Mouse (Mus musculus) CH12.LX (cell line): ENCODE data around the gene Dact3. TPM values are rescaled to one million over a fixed set of nuclear protein-coding genes. Genes with fewer than 3 reads are reported as not detected.

Experiments
- DNase-seq: peaks from one replicate; pipeline ENCODE4 v3.0.0-alpha.2; 2013; ENCODE audit errors: extremely low read depth
- H3K27ac ChIP-seq: 2 replicates; pipeline ENCODE4 v1.5.1; 2012; ENCODE audit warnings: low read depth, mild to moderate bottlenecking, control low read depth, moderate library complexity; ENCODE audit not compliant: insufficient read depth
- H3K27me3 ChIP-seq: replicated peaks from 2 replicates; pipeline ENCODE3; 2012; ENCODE audit warnings: inconsistent platforms
- H3K36me3 ChIP-seq, 2 experiments: replicated peaks in 1 of 2; 2 replicates each; pipeline versions ENCODE3 to v1.6.1; 2012; ENCODE audit warnings: inconsistent platforms in 1 of 2, low read length in 1 of 2, mild to moderate bottlenecking in 1 of 2, mixed read lengths in 1 of 2, moderate library complexity in 1 of 2; ENCODE audit not compliant: control insufficient read depth in 1 of 2, insufficient read depth in 1 of 2
- H3K4me1 ChIP-seq, 2 experiments: 2 replicates each; pipeline ENCODE4 v1.6.1; 2012; ENCODE audit warnings: inconsistent platforms in 1 of 2, moderate library complexity in 1 of 2; ENCODE audit not compliant: insufficient read depth in 2 of 2, control insufficient read depth in 1 of 2
- H3K4me2 ChIP-seq: 2 replicates; pipeline ENCODE4 v1.6.1; 2012; ENCODE audit warnings: low read depth, mild to moderate bottlenecking, control low read depth; ENCODE audit not compliant: poor library complexity, insufficient read depth, severe bottlenecking
- H3K4me3 ChIP-seq, 3 experiments: fragments of 150-350 bp in 1 of 3; sonication (generic) in 1 of 3; replicated peaks in 1 of 3; 2 replicates each; pipeline versions ENCODE3 to v1.5.1; 2011 to 2012; ENCODE audit warnings: low read depth in 2 of 3, low read length in 2 of 3, mild to moderate bottlenecking in 2 of 3, moderate library complexity in 2 of 3, control low read depth in 1 of 3, improper control_type of control experiment in 1 of 3, inconsistent platforms in 1 of 3, mixed read lengths in 1 of 3; ENCODE audit not compliant: poor library complexity in 1 of 3
- H3K79me2 ChIP-seq: replicated peaks from 2 replicates; pipeline ENCODE4 v1.6.1; 2012; ENCODE audit warnings: mild to moderate bottlenecking, moderate library complexity; ENCODE audit not compliant: control insufficient read depth, poor library complexity, insufficient read depth, severe bottlenecking; ENCODE audit errors: extremely low read depth
- H3K9ac ChIP-seq: 2 replicates; pipeline ENCODE4 v1.6.1; 2012; ENCODE audit warnings: low read depth, mild to moderate bottlenecking, control low read depth, moderate library complexity; ENCODE audit not compliant: insufficient read depth
- H3K9me3 ChIP-seq: replicated peaks from 2 replicates; pipeline ENCODE3; 2012; ENCODE audit warnings: low read length, inconsistent platforms, mixed read lengths
- CTCF ChIP-seq, 2 experiments: IDR thresholded peaks in 1 of 2; conservative IDR thresholded peaks in 1 of 2; 2 replicates each; pipeline ENCODE4 v1.5.1; 2011 to 2012; ENCODE audit warnings: low read depth in 2 of 2, low read length in 2 of 2, improper control_type of control experiment in 1 of 2, inconsistent platforms in 1 of 2, mild to moderate bottlenecking in 1 of 2, moderate library complexity in 1 of 2
- E2F4 ChIP-seq: IDR thresholded peaks from 2 replicates; pipeline ENCODE4 v1.6.1; 2011; ENCODE audit warnings: low read depth, low read length, improper control_type of control experiment; ENCODE audit not compliant: insufficient replicate concordance
- EP300 ChIP-seq: IDR thresholded peaks from 2 replicates; pipeline ENCODE4 v1.6.1; 2011; ENCODE audit warnings: low read length, improper control_type of control experiment
- ETS1 ChIP-seq: conservative IDR thresholded peaks from 2 replicates; pipeline ENCODE4 v1.6.1; 2012; ENCODE audit warnings: low read depth, mild to moderate bottlenecking, inconsistent platforms, low read length, improper control_type of control experiment, moderate library complexity
- GABPA ChIP-seq: IDR thresholded peaks from 2 replicates; pipeline ENCODE4 v1.6.1; 2012; ENCODE audit warnings: low read depth, low read length, improper control_type of control experiment, inconsistent platforms; ENCODE audit not compliant: insufficient replicate concordance
- IRF4 ChIP-seq: IDR thresholded peaks from 2 replicates; pipeline ENCODE4 v1.6.1; 2014; ENCODE audit warnings: low read depth, mild to moderate bottlenecking, inconsistent platforms, low read length, improper control_type of control experiment
- JUN ChIP-seq: IDR thresholded peaks from 2 replicates; pipeline ENCODE4 v1.6.1; 2011; ENCODE audit warnings: low read depth, mild to moderate bottlenecking, low read length, improper control_type of control experiment, moderate library complexity; ENCODE audit not compliant: insufficient read depth
- KAT2A ChIP-seq: IDR thresholded peaks from 2 replicates; pipeline ENCODE4 v1.6.1; 2012; ENCODE audit warnings: low read length, improper control_type of control experiment, inconsistent platforms; ENCODE audit not compliant: insufficient replicate concordance
- MAX ChIP-seq: IDR thresholded peaks from 2 replicates; pipeline ENCODE4 v1.6.1; 2011; ENCODE audit warnings: low read length, improper control_type of control experiment
- MAZ ChIP-seq: IDR thresholded peaks from 2 replicates; pipeline ENCODE4 v1.6.1; 2012; ENCODE audit warnings: low read depth, mild to moderate bottlenecking, inconsistent platforms, low read length, improper control_type of control experiment, moderate library complexity
- MEF2A ChIP-seq: IDR thresholded peaks from 2 replicates; pipeline ENCODE4 v1.6.1; 2014; ENCODE audit warnings: low read depth, mild to moderate bottlenecking, inconsistent platforms, low read length, improper control_type of control experiment, borderline replicate concordance
- MYC ChIP-seq: IDR thresholded peaks from 2 replicates; pipeline ENCODE4 v1.6.1; 2011; ENCODE audit warnings: low read depth, mild to moderate bottlenecking, improper control_type of control experiment, low read length
- NELFE ChIP-seq: IDR thresholded peaks from 2 replicates; pipeline ENCODE4 v1.6.1; 2011; ENCODE audit warnings: low read depth, low read length, improper control_type of control experiment
- NRF1 ChIP-seq: IDR thresholded peaks from 2 replicates; pipeline ENCODE4 v1.6.1; 2014; ENCODE audit warnings: low read depth, mild to moderate bottlenecking, inconsistent platforms, low read length, improper control_type of control experiment, moderate library complexity
- PAX5 ChIP-seq: IDR thresholded peaks from 2 replicates; pipeline ENCODE4 v1.6.1; 2012; ENCODE audit warnings: low read length, inconsistent platforms, mixed read lengths
- POLR2A ChIP-seq: IDR thresholded peaks from 2 replicates; pipeline ENCODE4 v1.6.1; 2011; ENCODE audit warnings: low read depth, mild to moderate bottlenecking, improper control_type of control experiment, low read length
- POLR2AphosphoS2 ChIP-seq: IDR thresholded peaks from 2 replicates; pipeline ENCODE4 v1.6.1; 2011; ENCODE audit warnings: low read depth, low read length, improper control_type of control experiment
- RAD21 ChIP-seq: IDR thresholded peaks from 2 replicates; pipeline ENCODE4 v1.6.1; 2011; ENCODE audit warnings: low read depth, mild to moderate bottlenecking, low read length, improper control_type of control experiment, moderate library complexity
- RCOR1 ChIP-seq: conservative IDR thresholded peaks from 2 replicates; pipeline ENCODE4 v1.6.1; 2012; ENCODE audit warnings: low read depth, mild to moderate bottlenecking, inconsistent platforms, low read length, improper control_type of control experiment
- SMC3 ChIP-seq: IDR thresholded peaks from 2 replicates; pipeline ENCODE4 v1.6.1; 2011; ENCODE audit warnings: low read depth, low read length, improper control_type of control experiment
- TCF12 ChIP-seq: IDR thresholded peaks from 2 replicates; pipeline ENCODE4 v1.6.1; 2014; ENCODE audit warnings: low read depth, mild to moderate bottlenecking, inconsistent platforms, low read length, improper control_type of control experiment
- UBTF ChIP-seq: IDR thresholded peaks from 2 replicates; pipeline ENCODE4 v1.6.1; 2012; ENCODE audit warnings: low read depth, mild to moderate bottlenecking, inconsistent platforms, low read length, improper control_type of control experiment, moderate library complexity
- USF1 ChIP-seq: IDR thresholded peaks from 2 replicates; pipeline ENCODE4 v1.6.1; 2014; ENCODE audit warnings: low read depth, mild to moderate bottlenecking, inconsistent platforms, low read length, improper control_type of control experiment
- ZC3H11A ChIP-seq: IDR thresholded peaks from 2 replicates; pipeline ENCODE4 v1.6.1; 2012; ENCODE audit warnings: low read depth, mild to moderate bottlenecking, inconsistent platforms, low read length, improper control_type of control experiment
- ZKSCAN1 ChIP-seq: IDR thresholded peaks from 2 replicates; pipeline ENCODE4 v1.6.1; 2012; ENCODE audit warnings: low read depth, inconsistent platforms, low read length, improper control_type of control experiment, borderline replicate concordance
- dilution Hi-C: fragments of 300-500 bp; cut with MboI; formaldehyde crosslinking; loops from 2 replicates; pipeline ENCODE4 v1.14.3; 2020; ENCODE audit warnings: low sequenced_read_pairs; ENCODE audit not compliant: extremely low pct_unique_long_range_greater_than_20kb, extremely low pct_ligation_motif_present
- in situ Hi-C: fragments of 300-500 bp; cut with MboI; formaldehyde crosslinking; loops from 3 replicates; pipeline ENCODE4 v1.14.3; 2019; ENCODE audit warnings: low sequenced_read_pairs, low pct_ligation_motif_present, low pct_unique_long_range_greater_than_20kb, mixed read lengths
- polyA plus RNA-seq: library from polyadenylated mRNA; unstranded; fragments of >175 nt; gene quantifications from 2 replicates; pipeline ENCODE4 v1.2.1, GENCODE M21; 2012; ENCODE audit warnings: low read depth; ENCODE audit not compliant: insufficient read length
- total RNA-seq, 2 experiments: library from RNA; depleted of rRNA; stranded (reverse); fragments of 300-350 nt in 1 of 2; fragments of >200 nt in 1 of 2; gene quantifications; 2 replicates each; pipeline ENCODE4 v1.2.3; 2012 to 2014

The Dact3 gene
- total and polyA plus RNA-seq, 3 experiments: 3.5 to 12.0 (median 5.1) TPM

GRCm38 (mm10) chr7:16872478-16872877 is 2.6 kb upstream of the Dact3 start:
- in situ Hi-C loops (loop anchor here (5.0 kb wide), 1 partner anchor 35 kb away; the partner anchor contains the start of gene Ptgir), dilution Hi-C loops (no loop called here)
- DNase-seq: no peak
- peaks cover 33 to 55% of the 10 kb centered on the region in 2 experiments for H3K36me3 ChIP-seq
- H3K4me2 ChIP-seq: no peak overlapping the region
- TF ChIP-seq POLR2A: no peak
- no peak for TF ChIP-seq E2F4
- no peak for TF ChIP-seq GABPA
- no peaks in the 10 kb centered on the region for H3K9me3 ChIP-seq
- H3K27me3 ChIP-seq: no peaks in the 10 kb centered on the region
- no peaks in the 10 kb centered on the region for H3K79me2 ChIP-seq
- peaks cover 6 to 19% of the 10 kb centered on the region in 2 experiments for H3K4me1 ChIP-seq
- H3K27ac ChIP-seq: no peak overlapping the region
- no peak overlapping the region for H3K9ac ChIP-seq
- H3K4me3 ChIP-seq: no peak overlapping the region

GRCm38 (mm10) chr7:16873392-16873791 is 1.7 kb upstream of the Dact3 start:
- Histone ChIP-seq H3K79me2 (no peaks in the 10 kb centered on the region), H3K4me2 (no peak overlapping the region), H3K27me3 (no peaks in the 10 kb centered on the region), H3K4me3 (no peak overlapping the region), H3K27ac (no peak overlapping the region), H3K9me3 (no peaks in the 10 kb centered on the region), H3K9ac (no peak overlapping the region), H3K36me3 (peaks cover 26 to 49% of the 10 kb centered on the region in 2 experiments), H3K4me1 (peaks cover 6 to 26% of the 10 kb centered on the region in 2 experiments)
- in situ Hi-C loops (loop anchor here (5.0 kb wide), 1 partner anchor 34 kb away; the partner anchor contains the start of gene Ptgir), dilution Hi-C loops (no loop called here)
- no peak for DNase-seq
- TF ChIP-seq GABPA (no peak), IRF4 (no peak), USF1 (no peak), CTCF (conservative IDR thresholded peaks at IDR 0.05 in 1 of 2, IDR thresholded peaks at IDR 0.05 in 1 of 2; ENCODE audit: low read depth in 2 of 2, low read length in 2 of 2) (no peak), NRF1 (no peak), SMC3 (no peak), ZC3H11A (no peak), ETS1 (no peak)

- peak overlapping the region; percentile 43; the same call in 1 of the 2 replicates for H3K27ac ChIP-seq
- in situ Hi-C loops: loop anchor here (5.0 kb wide), 1 partner anchor 33 kb away; the partner anchor contains the start of gene Ptgir
- TF ChIP-seq EP300 (no peak), MEF2A (peak; percentile 60; the same call in 1 of the 2 replicates), MAZ (no peak), MAX (peak; percentile 57), RAD21 (peak; percentile 88), CTCF (conservative IDR thresholded peaks at IDR 0.05 in 1 of 2, IDR thresholded peaks at IDR 0.05 in 1 of 2; ENCODE audit: low read depth in 2 of 2, low read length in 2 of 2) (peak; percentile 77 to 96), PAX5 (no peak), SMC3 (peak; percentile 95), NRF1 (0 out of 2 replicates have a peak, but pooled peaks have one; percentile 28), POLR2AphosphoS2 (no peak), JUN (no peak), UBTF (no peak), ZKSCAN1 (no peak), MYC (no peak), TCF12 (peak; percentile 41; the same call in 1 of the 2 replicates), KAT2A (no peak), NELFE (no peak; the same call in 1 of the 2 replicates), RCOR1 (no peak)
Observed at GRCm38 (mm10) chr7:16874190-16874589, 927 bp upstream of the Dact3 start.

More at GRCm38 (mm10) chr7:16874190-16874589, 927 bp upstream of the Dact3 start:
- Histone ChIP-seq H3K79me2 (no peaks in the 10 kb centered on the region), H3K4me3 (peak overlapping the region; percentile 35 to 57 (median 39)), H3K9ac (peak overlapping the region; percentile 81), H3K36me3 (peaks cover 21 to 47% of the 10 kb centered on the region in 2 experiments), H3K4me1 (peaks cover 6 to 29% of the 10 kb centered on the region in 2 experiments), H3K4me2 (peak overlapping the region; percentile 83), H3K27me3 (no peaks in the 10 kb centered on the region), H3K9me3 (no peaks in the 10 kb centered on the region)
- dilution Hi-C loops: no loop called here
- DNase-seq: peak; percentile 84
